Mouse (Mus musculus) urinary bladder, adult 2 months (tissue): ENCODE measurements around the gene Tnrc6b. TPM values are rescaled to one million over a fixed set of nuclear protein-coding genes. Genes with fewer than 3 reads are reported as not detected.

ENCODE experiments used
- DNase-seq: peaks from one replicate; pipeline ENCODE4 v3.0.0; 2022; ENCODE audit warnings: low spot score
- polyA plus RNA-seq: library from polyadenylated mRNA; depleted of rRNA; stranded (reverse); fragments of >200 nt; gene quantifications from 2 replicates; pipeline ENCODE4 v1.2.3, GENCODE M21; 2012; rRNA removed

The Tnrc6b gene
- polyA plus RNA-seq, 1 experiment, result 7.8 TPM

- no peak for DNase-seq
Measured at GRCm38 (mm10) chr15:80955836-80956438, 244.8 kb downstream of the Tnrc6b start.

- DNase-seq, result no peak
Measured at GRCm38 (mm10) chr15:80969371-80969770, 258.3 kb downstream of the Tnrc6b start.

- DNase-seq, result no peak
Measured at GRCm38 (mm10) chr15:80974311-80974710, 263.2 kb downstream of the Tnrc6b start.

GRCm38 (mm10) chr15:80975666-80976065, 264.6 kb downstream of the Tnrc6b start:
- no peak for DNase-seq

GRCm38 (mm10) chr15:80977620-80978334, 266.7 kb downstream of the Tnrc6b start, which contains the start of gene Sgsm3:
TSS of gene Sgsm3 (plus strand) at chr15:80977765.
- DNase-seq, result peak; percentile 75

- no peak for DNase-seq
Measured at GRCm38 (mm10) chr15:80979611-80980010, 268.5 kb downstream of the Tnrc6b start.

GRCm38 (mm10) chr15:80981176-80981575, 270.1 kb downstream of the Tnrc6b start:
- no peak for DNase-seq

- DNase-seq, result no peak
Measured at GRCm38 (mm10) chr15:80983264-80983663, 272.2 kb downstream of the Tnrc6b start.

GRCm38 (mm10) chr15:80988331-80988730, 277.2 kb downstream of the Tnrc6b start:
- no peak for DNase-seq

GRCm38 (mm10) chr15:80989712-80990111, 278.6 kb downstream of the Tnrc6b start:
- DNase-seq, result no peak

Other genes with a start within 250 kb of the Tnrc6b start
- gene Enthd1, start 146.2 kb upstream of the Tnrc6b start, polyA plus RNA-seq, result not detected in 2 replicates
- gene Grap2, start 138.7 kb upstream of the Tnrc6b start, polyA plus RNA-seq, result 0.47 and 0.71 TPM in 2 replicates
- gene Fam83f, start 39.5 kb upstream of the Tnrc6b start, polyA plus RNA-seq, result 18.5 and 19.9 TPM in 2 replicates
- gene Adsl, start 237.2 kb downstream of the Tnrc6b start, polyA plus RNA-seq, result 68.8 and 72.9 TPM in 2 replicates